Mouse (Mus musculus): ENCODE measurements around the gene AY074887. TPM values are rescaled to one million over a fixed set of nuclear protein-coding genes. Genes with fewer than 3 reads are reported as not detected.

Gene AY074887
- total RNA-seq (2021) (not detected), polyA plus RNA-seq (2012; rRNA removed) (not detected in 2 replicates)
- long read RNA-seq = 0 reads

DNA sequence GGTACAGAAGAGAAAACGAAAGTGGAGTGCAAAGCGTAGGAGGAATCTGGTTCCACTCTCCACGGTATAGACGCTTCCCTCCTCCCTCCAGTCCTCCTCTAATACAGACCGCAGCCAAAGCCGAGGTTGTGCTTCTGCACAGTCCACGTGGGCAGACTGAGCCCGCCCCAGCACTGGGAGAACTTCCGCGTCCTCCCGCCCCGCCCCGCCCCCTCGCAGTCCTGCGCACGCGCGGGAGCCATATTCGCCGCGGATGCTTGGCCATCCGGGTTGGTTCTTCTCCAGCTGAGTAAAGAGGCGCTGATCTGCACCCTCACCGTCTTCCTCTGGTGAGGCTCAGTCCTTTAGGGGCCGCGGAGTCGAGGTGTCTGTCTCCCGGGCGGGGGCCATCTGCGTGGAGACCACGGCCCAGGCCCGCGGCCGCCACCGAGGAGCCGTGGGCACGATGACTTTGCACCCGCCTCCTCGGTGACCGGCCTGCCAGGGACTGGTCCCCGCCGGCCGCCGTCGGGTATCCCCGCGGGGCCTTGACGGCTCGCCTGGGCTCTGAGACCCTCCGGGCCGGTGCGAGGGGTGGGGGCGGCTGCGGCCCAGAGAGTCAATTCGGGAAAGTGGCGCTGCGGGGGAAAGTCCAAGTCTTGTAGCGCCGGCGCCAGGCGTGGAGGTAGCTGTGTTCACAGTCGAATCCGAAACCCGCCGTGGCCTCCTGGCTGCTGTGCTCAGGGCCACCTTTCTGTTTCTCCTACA is at the start of gene AY074887, which contains the start of gene Psma4:
AY074887 (minus strand) TSS at position 424 of the 747 bp plus-strand sequence.
Psma4 (plus strand) TSS at position 216 of the 747 bp plus-strand sequence.
- peak; percentile 96 for DNase-seq

- DNase-seq = no peak
Observed at GRCm38 (mm10) chr9:54995645-54996044, 44.8 kb upstream of the AY074887 start.

- DNase-seq = no peak
Observed at GRCm38 (mm10) chr9:54994381-54994780, 43.6 kb upstream of the AY074887 start.

DNA sequence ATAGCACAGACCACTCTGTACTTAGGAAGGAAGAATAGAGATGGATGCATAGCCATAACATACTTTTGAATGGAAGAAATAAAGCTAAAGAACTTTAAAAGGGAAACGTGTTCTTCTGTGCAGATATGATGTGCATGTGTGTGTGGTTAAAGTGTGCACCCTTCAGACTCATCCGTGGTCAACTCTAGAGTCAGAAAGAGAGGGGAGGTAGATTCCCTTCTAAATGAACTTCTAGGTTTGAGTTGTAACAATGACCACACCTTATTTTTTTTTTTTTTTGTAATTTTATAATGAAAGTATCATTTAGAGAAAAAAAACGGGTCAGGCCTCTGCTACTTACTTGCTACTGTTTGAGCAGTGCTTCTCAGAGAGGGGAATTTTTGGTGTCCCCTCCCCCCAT is 39.6 kb upstream of the AY074887 start:
- DNase-seq = no peak

GRCm38 (mm10) chr9:54982401-54982800 is 31.6 kb upstream of the AY074887 start:
- DNase-seq = no peak

DNA sequence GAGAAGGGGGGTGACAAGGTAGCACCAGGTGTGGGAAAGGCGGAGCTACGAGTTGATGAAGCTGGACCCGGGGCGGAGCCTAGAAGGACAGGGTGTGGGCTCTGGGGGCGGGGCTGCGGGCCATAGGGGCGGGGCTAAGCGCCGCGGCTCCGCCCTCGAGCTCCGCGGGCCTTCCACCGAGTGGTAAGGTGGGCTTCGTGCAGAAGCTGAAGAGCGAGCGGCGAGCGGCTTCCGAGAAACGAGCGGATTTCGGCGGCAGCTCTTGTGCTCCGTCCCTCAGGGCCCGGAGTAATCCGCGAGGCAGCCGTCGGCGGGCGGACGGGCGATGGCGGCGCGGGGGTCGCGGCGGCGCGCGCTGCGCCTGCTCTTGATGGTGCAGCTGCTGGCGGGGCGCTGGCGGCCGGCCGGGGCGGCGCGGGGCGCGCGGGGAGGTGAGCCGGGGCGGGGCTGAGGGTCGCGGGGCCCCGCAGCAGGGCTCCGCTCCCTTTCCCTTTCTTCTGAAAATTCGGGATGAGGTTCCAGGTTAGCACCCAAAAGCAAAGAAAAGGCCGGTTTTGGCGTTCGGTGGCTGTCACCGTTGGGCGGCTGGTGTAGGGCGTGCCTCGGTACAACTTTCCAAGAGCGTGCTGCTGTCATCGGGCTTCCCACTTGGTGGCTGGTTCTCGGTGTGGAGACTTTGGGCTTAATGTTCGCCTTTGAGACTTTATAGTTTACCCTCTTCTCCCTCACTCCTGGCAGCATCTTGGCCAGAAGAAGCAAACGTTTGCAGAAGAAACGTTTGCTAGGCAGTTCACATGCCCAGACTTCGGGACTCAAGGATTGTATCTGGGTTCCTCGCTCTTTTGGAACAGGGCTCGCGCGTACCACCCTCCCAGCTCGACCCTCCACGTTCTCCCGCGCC is 30.7 kb upstream of the AY074887 start:
- peak; percentile 26 for DNase-seq

- DNase-seq = no peak
Observed at GRCm38 (mm10) chr9:54980674-54981073, 29.9 kb upstream of the AY074887 start, which contains the start of gene Chrna5. Chrna5 (plus strand) TSS chr9:54980880.

GRCm38 (mm10) chr9:54969972-54970637 is 19.3 kb upstream of the AY074887 start:
- no peak for DNase-seq

- no peak for DNase-seq
Observed at GRCm38 (mm10) chr9:54963669-54964068, 12.9 kb upstream of the AY074887 start.

DNA sequence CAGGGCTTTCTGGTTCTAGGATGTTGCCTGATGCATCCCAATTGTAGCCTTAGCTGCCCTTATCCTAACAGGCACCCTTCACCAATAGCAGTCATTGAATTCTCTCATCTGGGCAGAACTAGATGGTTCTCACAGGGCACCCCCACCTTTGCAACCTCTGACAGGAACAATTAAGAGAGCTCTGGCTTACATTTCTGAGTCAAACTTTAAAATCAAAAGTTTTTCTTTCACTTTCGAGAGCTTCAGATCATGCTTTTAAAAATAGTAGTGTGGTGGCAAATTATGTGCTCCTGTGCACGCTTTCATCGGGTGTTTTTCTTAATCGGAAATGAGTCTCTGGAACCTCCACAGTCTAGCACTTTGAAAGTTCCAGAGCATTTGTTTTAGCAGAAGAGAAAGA is 10.3 kb upstream of the AY074887 start:
- no peak for DNase-seq

- DNase-seq = peak; percentile 5
Observed at GRCm38 (mm10) chr9:54950162-54950561, 636 bp downstream of the AY074887 start.

DNA sequence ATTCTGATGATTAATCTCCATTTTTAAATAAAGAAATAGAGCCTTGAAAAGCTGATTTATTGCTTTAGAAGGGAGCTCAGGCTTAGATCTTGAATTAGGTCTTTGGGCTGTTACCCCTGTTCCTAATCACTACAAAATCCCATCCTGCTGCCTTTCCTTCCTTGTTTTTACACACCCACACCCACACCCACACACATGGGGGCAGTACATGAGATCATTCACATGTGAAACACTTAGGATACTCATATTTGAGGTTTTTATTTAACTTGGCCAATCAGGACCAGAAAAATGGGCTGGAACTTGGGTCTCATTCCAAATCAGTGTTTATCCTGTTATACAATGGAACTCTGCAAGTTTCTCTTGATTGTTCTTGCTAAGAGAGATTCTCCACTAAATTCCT is 1.3 kb downstream of the AY074887 start:
- no peak for DNase-seq

- no peak for DNase-seq
Observed at GRCm38 (mm10) chr9:54946256-54946655, 4.5 kb downstream of the AY074887 start.

GRCm38 (mm10) chr9:54944467-54944866 is 6.3 kb downstream of the AY074887 start:
- DNase-seq = no peak

GRCm38 (mm10) chr9:54942071-54942470 is 8.7 kb downstream of the AY074887 start:
- DNase-seq = no peak

DNA sequence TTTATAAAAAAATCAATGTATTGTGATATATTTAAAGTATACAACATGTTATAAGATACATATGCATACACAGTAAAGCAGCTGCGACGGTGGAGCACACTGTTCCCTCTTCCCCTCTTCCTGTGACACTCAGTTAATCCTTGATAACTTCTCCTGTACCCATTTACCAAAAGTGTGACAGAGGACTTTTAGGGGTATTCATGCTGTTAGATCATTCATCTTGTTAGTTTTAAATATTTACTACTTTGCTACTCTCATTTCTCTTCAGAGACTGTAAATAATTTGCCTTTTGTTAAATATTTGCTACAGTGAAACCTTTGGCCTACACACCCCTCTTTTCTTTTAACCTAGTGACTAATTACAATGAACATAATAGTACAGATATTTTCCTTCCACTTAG is 18.4 kb downstream of the AY074887 start:
- DNase-seq = no peak

GRCm38 (mm10) chr9:54931765-54932164 is 19.0 kb downstream of the AY074887 start:
- DNase-seq = no peak

DNA sequence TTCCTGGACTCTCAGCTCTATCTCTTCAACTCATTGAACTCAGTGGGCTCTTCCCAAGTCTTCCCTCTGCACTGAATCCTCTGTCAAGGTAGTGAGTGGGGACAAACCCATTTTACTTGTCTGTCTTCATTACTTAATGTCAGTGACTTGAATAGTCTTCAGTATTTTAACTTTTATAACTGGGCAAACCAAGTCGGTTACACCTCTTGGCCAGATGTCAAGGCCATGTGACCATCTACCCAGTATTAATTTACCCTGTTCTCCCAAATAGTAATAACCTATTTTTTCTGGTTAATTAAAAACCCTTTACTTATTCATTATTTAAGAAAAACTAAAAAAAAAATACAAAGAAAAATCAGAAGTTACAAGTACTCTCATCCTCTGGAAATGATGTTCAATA is 20.1 kb downstream of the AY074887 start:
- DNase-seq = no peak

- DNase-seq = no peak
Observed at GRCm38 (mm10) chr9:54919946-54920345, 30.9 kb downstream of the AY074887 start.

- no peak for DNase-seq
Observed at GRCm38 (mm10) chr9:54918781-54919180, 32.0 kb downstream of the AY074887 start.

GRCm38 (mm10) chr9:54918191-54918590 is 32.6 kb downstream of the AY074887 start:
- no peak for DNase-seq

DNA sequence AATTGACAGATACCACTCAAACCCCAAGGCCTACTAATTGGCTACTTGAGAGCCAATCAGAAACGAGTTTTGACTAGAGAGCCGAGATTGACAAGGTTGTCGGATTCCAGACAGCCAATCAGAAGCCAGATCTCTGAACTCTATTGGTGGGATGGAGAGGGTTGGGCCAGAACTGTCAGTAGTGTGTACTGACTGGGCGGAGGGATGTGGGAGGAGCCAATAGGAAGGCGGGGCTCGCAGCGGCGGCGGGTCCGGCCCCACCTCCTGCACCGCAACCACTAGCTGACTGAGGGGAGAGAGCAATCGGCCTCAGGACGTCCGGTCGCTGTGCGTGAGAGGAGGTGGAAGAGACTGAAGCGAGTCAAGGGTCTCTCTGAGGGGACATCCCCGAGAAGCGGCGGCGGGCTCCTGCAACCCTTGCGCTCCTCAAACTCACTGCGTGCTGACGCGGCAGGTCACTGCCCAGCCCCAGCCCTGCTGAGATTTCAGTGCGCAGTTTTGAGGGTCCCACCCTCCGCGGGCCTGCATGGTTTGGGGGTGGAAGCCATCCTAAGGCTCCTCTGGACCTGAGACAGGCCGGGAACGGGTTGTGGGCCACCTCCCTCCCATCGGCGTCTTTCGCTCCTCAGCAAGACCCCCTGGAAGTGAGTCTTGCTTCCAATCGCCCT is 33.7 kb downstream of the AY074887 start, which contains the start of gene Hykk:
Hykk (plus strand) TSS at position 274 of the 668 bp plus-strand sequence.
- peak; percentile 92 for DNase-seq
